Mouse (Mus musculus) liver, postnatal 0 days (tissue): Measurements from ENCODE around the gene Tgfbr2.

Experiments
- CTCF ChIP-seq: sonication (generic); IDR thresholded peaks from 2 replicates; pipeline ENCODE4 v1.5.1; 2016; ENCODE audit warnings: antibody characterized with exemption, low read depth
- EP300 ChIP-seq: IDR thresholded peaks from 2 replicates; pipeline ENCODE4 v1.6.1; 2016; ENCODE audit warnings: antibody characterized with exemption, low read depth, mild to moderate bottlenecking

DNA sequence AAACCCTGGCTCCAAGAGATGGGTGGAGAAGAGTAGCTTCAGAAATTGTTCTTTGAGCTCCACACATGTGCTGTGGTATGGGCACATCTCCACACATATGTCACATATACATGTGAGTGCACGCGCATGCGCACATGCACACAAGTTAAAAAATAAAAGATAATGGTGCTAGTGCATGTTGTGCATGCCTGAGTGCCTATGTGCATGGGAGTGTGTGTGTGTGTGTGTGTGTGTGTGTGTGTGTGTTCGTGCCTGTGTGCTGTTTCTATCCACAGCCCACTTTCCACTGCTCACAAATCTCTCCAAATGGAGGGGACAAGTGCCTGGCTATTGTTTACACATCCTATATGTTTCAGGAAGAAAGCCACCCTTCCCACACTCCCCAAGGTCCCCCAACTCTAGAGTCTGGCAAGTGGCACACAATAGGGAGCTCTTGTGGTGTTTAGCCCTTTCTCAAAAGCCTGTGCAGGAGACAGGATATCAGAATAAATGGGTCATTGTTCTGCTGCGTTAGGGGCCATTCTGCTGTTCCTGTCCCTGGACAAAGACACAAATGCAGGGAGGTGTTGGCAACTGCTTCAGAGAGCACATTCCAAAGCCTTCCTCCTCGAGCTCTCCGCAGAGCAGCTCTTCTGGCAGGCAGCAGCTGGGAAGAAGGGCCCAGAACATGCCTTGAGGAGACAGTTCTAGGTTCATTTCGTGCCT, 37.9 kb upstream of the Tgfbr2 start:
- TF ChIP-seq CTCF = no peak
- TF ChIP-seq EP300 = no peak
